Mouse (Mus musculus) forebrain, embryonic 10.5 days (tissue): ENCODE results near the gene Ssh1. TPM values are rescaled to one million over a fixed set of nuclear protein-coding genes. Genes with fewer than 3 reads are reported as not detected.

ENCODE experiments used
- DNase-seq: peaks from one replicate; pipeline ENCODE4 v3.0.0-alpha.2; 2017; ENCODE audit warnings: low spot score; ENCODE audit errors: extremely low spot score
- H3K27ac ChIP-seq: fragments of 300-500 bp; sonication (generic); 2 replicates; pipeline ENCODE4 v1.5.1; 2016; ENCODE audit warnings: mild to moderate bottlenecking
- H3K27me3 ChIP-seq: fragments of 300-500 bp; sonication (generic); 2 replicates; pipeline ENCODE4 v1.6.1; 2016; ENCODE audit warnings: mild to moderate bottlenecking; ENCODE audit not compliant: poor library complexity, severe bottlenecking
- H3K36me3 ChIP-seq: fragments of 300-500 bp; sonication (generic); replicated peaks from 2 replicates; pipeline ENCODE4 v1.6.1; 2016; ENCODE audit warnings: mild to moderate bottlenecking, moderate library complexity
- H3K4me1 ChIP-seq: fragments of 300-500 bp; sonication (generic); 2 replicates; pipeline ENCODE4 v1.6.1; 2016
- H3K4me3 ChIP-seq: fragments of 300-500 bp; sonication (generic); 2 replicates; pipeline ENCODE4 v1.5.1; 2016; ENCODE audit warnings: mild to moderate bottlenecking, moderate library complexity
- H3K9me3 ChIP-seq: fragments of 300-500 bp; sonication (generic); 2 replicates; pipeline ENCODE4 v1.6.1; 2016; ENCODE audit warnings: mild to moderate bottlenecking, moderate library complexity
- WGBS: fragments of 180-500 bp; shearing (Covaris S2); methylation state at CpG from one replicate; pipeline ENCODE4 v1.1.7; 2016; 5-methylcytosine and 5-hydroxymethylcytosine counted together
- polyA plus RNA-seq: library from polyadenylated mRNA; unstranded; fragments of >200 nt; fragmentation: Nextera tagmentation; extraction: Ambion mirVana; gene quantifications from 2 replicates; pipeline ENCODE4 v1.2.1, GENCODE M21; 2016

Gene Ssh1
- polyA plus RNA-seq, 1 experiment from 2014 or later, result 13.9 TPM

GRCm38 (mm10) chr5:113989437-113990024 is 4.2 kb downstream of the Ssh1 start:
- H3K36me3 ChIP-seq, result peaks cover 38% of the 10 kb centered on the region
- H3K9me3 ChIP-seq, result no peaks in the 10 kb centered on the region
- DNase-seq, result no peak
- no peak overlapping the region for H3K4me3 ChIP-seq
- peaks cover 58% of the 10 kb centered on the region for H3K4me1 ChIP-seq
- no peaks in the 10 kb centered on the region for H3K27me3 ChIP-seq
- 90% methylated on average over 20 of the region's 20 CpGs for WGBS
- H3K27ac ChIP-seq, result no peak overlapping the region

DNA sequence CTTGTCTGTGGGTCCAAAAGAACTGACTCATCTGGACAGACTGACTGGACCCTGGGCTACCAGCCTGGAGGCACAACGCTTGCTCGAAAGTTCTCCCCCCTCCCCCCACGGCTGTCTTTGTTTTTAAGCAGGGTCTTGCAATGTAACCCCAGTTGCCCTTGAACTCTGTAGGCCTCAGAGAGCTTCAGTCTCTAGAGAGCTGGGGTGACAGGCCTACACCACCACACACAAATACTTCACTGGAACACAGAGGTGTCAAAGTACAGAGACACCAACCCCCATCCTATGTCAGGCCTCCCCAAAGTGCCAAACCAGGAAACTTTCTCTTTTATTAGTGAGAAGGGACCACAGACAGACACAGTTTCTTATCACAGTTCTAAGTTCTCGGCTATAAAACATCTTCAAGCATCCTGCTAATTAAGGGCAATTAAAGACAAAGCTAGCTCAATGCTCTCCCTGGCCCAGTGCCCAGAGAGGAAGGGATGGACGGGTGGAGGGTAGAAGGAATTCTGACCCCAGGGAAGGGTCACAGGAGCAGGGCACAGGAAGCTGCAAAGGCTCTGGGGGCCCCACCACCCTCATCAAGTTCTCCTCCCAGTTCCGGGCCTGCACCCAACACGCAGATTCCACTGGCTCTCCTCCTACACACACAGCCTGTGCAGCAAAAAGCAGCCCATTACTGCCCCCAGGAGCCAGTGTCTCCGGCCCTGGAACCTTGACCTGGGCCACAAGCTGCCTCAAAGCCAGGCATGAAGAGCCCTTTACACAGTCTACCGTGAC is 7.3 kb downstream of the Ssh1 start:
- 52% methylated on average over 9 of the region's 9 CpGs for WGBS
- Histone ChIP-seq H3K27me3 (no peaks in the 10 kb centered on the region), H3K27ac (peak overlapping the region; percentile 53), H3K4me1 (peaks cover 46% of the 10 kb centered on the region), H3K9me3 (no peaks in the 10 kb centered on the region), H3K36me3 (peaks cover 64% of the 10 kb centered on the region), H3K4me3 (no peak overlapping the region)
- no peak for DNase-seq

DNA sequence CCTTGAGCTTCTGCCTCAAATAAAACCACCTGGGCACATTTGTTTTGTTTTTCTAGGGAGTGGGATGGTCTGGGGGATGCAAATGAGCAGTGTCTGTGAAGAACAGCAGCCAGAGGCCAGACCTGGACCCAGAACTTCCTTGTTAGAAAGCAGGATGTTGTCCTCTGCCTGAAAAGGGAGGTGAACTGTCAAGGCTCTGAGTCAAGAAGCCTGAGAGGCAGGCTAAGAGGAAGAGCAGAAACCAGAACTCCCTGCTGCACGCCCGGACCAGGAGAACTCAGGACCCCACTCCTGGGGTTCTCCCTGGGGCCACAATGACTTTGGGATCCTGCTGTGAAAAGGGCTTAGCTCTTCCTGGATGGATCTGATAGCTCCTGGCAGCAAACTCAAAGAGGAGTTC is 8.0 kb downstream of the Ssh1 start:
- no peaks in the 10 kb centered on the region for H3K27me3 ChIP-seq
- 54% methylated on average over 2 of the region's 2 CpGs for WGBS
- H3K27ac ChIP-seq, result peak overlapping the region; percentile 53; the same call in 1 of the 2 replicates
- no peak for DNase-seq
- H3K36me3 ChIP-seq, result peaks cover 71% of the 10 kb centered on the region
- H3K4me3 ChIP-seq, result no peak overlapping the region
- peaks cover 40% of the 10 kb centered on the region for H3K4me1 ChIP-seq
- H3K9me3 ChIP-seq, result no peaks in the 10 kb centered on the region

- 91% methylated on average over 13 of the region's 13 CpGs for WGBS
- Histone ChIP-seq H3K27me3 (no peaks in the 10 kb centered on the region), H3K4me1 (peaks cover 38% of the 10 kb centered on the region), H3K36me3 (peaks cover 66% of the 10 kb centered on the region), H3K27ac (no peak overlapping the region), H3K9me3 (no peaks in the 10 kb centered on the region), H3K4me3 (no peak overlapping the region)
- DNase-seq, result no peak
These were observed 9.5 kb downstream of the Ssh1 start for GRCm38 (mm10) chr5:113984025-113984740.

- Histone ChIP-seq H3K9me3 (no peaks in the 10 kb centered on the region), H3K27me3 (no peaks in the 10 kb centered on the region), H3K36me3 (peaks cover 62% of the 10 kb centered on the region), H3K4me1 (peaks cover 38% of the 10 kb centered on the region), H3K27ac (no peak overlapping the region), H3K4me3 (no peak overlapping the region)
- DNase-seq, result no peak
- 79% methylated on average over 6 of the region's 6 CpGs for WGBS
These were observed 10.2 kb downstream of the Ssh1 start for GRCm38 (mm10) chr5:113983541-113983940.

GRCm38 (mm10) chr5:113981843-113982242 is 11.9 kb downstream of the Ssh1 start:
- Histone ChIP-seq H3K27me3 (no peaks in the 10 kb centered on the region), H3K27ac (0 out of 2 replicates have a peak overlapping the region, but pooled peaks have one; percentile 22), H3K4me1 (peaks cover 47% of the 10 kb centered on the region), H3K36me3 (peaks cover 70% of the 10 kb centered on the region), H3K9me3 (no peaks in the 10 kb centered on the region), H3K4me3 (no peak overlapping the region)
- DNase-seq, result no peak
- WGBS, result 85% methylated on average over 8 of the region's 8 CpGs

DNA sequence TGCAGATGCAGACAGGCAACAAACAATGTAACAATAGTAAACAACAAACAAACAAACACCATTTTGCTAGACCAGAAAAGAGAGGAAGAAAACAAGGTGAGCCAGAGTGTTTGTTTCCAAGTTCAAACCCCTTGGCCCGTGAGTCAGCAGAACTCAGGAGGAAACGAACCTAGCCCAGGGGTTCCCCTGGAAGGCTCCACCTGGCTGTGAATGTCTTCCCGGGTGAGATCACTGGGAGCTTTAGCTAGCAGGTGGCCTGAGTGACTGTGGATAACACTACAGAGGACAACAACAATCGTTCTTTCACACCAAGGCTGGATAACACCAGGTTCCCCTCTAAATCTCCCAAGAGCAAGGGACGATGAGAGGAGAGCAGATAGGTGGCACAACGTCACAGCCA is 12.5 kb downstream of the Ssh1 start:
- H3K27me3 ChIP-seq, result no peaks in the 10 kb centered on the region
- no peak overlapping the region for H3K27ac ChIP-seq
- peaks cover 43% of the 10 kb centered on the region for H3K4me1 ChIP-seq
- H3K36me3 ChIP-seq, result peaks cover 67% of the 10 kb centered on the region
- H3K9me3 ChIP-seq, result no peaks in the 10 kb centered on the region
- WGBS, result 93% methylated on average over 6 of the region's 6 CpGs
- no peak overlapping the region for H3K4me3 ChIP-seq
- DNase-seq, result no peak

DNA sequence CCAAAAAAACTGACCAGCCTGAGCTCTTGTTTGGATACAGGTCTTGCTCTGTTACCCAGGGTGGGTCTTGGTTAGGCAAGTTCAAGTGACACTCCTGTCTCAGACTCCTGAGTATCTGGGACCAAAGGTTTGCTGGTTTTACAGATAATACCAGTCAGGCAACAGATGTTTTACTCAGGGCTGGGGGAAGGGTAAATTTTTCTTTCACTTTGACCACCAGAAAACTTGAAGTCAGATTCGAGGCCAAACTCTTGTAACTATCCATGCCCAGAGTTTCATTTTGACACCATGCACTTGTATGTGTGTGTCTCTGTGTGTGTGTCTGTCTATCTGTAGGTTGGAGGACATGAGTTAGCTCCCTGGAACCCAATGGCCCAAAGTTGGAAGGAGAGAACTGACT is 13.2 kb downstream of the Ssh1 start:
- no peak for DNase-seq
- H3K27ac ChIP-seq, result no peak overlapping the region
- peaks cover 60% of the 10 kb centered on the region for H3K36me3 ChIP-seq
- H3K4me1 ChIP-seq, result peaks cover 43% of the 10 kb centered on the region
- H3K9me3 ChIP-seq, result no peaks in the 10 kb centered on the region
- no peak overlapping the region for H3K4me3 ChIP-seq
- WGBS, result 91% methylated on average over 1 of the region's 1 CpGs
- H3K27me3 ChIP-seq, result no peaks in the 10 kb centered on the region

- Histone ChIP-seq H3K9me3 (no peaks in the 10 kb centered on the region), H3K4me1 (peaks cover 61% of the 10 kb centered on the region), H3K4me3 (no peak overlapping the region), H3K36me3 (peaks cover 47% of the 10 kb centered on the region), H3K27ac (no peak overlapping the region), H3K27me3 (no peaks in the 10 kb centered on the region)
- DNase-seq, result no peak
- WGBS, result 77% methylated on average over 8 of the region's 8 CpGs
These were observed 16.4 kb downstream of the Ssh1 start for GRCm38 (mm10) chr5:113977309-113977708.

- Histone ChIP-seq H3K27me3 (no peaks in the 10 kb centered on the region), H3K9me3 (no peaks in the 10 kb centered on the region), H3K4me3 (no peak overlapping the region), H3K27ac (0 out of 2 replicates have a peak overlapping the region, but pooled peaks have one; percentile 4), H3K36me3 (peaks cover 39% of the 10 kb centered on the region), H3K4me1 (peaks cover 66% of the 10 kb centered on the region)
- 87% methylated on average over 8 of the region's 8 CpGs for WGBS
- DNase-seq, result no peak
These were observed 17.1 kb downstream of the Ssh1 start for GRCm38 (mm10) chr5:113976597-113976996.

DNA sequence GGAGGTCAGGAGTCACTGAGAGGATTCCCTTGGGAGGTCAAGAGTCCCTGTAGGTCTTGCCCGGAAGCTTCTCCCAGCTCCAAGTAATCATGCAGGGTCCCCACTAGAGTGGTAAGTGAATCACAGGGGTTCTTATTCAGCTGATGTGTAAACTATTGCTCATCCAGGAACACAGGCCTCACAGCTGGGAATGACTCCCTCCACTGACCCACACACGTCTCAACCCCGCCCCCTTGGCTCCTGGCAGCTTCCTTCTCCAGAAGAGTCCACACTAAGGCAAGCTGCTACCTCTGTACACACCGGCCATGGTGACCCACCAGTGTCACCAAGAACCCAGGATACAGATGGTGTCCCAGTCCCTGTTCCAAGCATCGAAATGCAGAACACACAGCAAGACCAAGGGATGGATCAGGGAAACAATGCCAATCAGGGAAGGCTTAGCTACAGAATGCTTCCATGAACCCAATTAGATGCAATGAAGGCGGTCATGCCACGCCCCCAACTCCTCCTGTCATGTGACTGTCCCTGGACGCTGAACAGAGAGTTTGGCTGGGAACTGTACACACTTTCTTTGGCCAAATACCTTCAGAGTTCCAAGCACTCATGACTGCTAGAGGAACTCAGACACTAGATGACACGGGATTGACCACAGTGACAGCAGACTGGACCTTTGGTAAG is 18.0 kb downstream of the Ssh1 start:
- H3K4me1 ChIP-seq, result peaks cover 67% of the 10 kb centered on the region
- no peaks in the 10 kb centered on the region for H3K27me3 ChIP-seq
- no peak overlapping the region for H3K4me3 ChIP-seq
- no peak for DNase-seq
- peaks cover 30% of the 10 kb centered on the region for H3K36me3 ChIP-seq
- H3K9me3 ChIP-seq, result no peaks in the 10 kb centered on the region
- H3K27ac ChIP-seq, result peak overlapping the region; percentile 75; the same call in 1 of the 2 replicates
- 71% methylated on average over 9 of the region's 9 CpGs for WGBS

DNA sequence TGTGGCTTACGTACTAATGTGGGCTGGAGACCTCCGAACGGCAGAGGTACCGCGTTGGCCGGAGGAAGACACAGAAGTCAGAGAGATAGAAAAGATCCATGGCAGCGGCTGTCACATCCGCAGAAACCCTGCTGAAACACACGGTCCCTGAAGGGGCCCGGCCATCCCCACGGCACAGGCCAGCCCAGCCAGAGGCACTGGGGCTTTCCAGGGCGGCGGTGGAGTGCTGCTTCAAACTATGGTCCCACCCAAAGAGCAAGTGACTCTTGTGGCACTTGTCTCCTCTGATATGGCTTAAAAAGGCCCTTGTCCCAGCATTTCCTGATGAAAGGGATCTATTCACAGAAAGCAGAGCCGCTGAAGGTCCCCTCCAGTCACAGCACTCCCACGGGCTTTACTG is 19.1 kb downstream of the Ssh1 start:
- DNase-seq, result no peak
- Histone ChIP-seq H3K4me3 (no peak overlapping the region), H3K36me3 (peaks cover 39% of the 10 kb centered on the region), H3K4me1 (peaks cover 60% of the 10 kb centered on the region), H3K27me3 (no peaks in the 10 kb centered on the region), H3K9me3 (no peaks in the 10 kb centered on the region), H3K27ac (peak overlapping the region; percentile 75)
- WGBS, result 70% methylated on average over 15 of the region's 15 CpGs
